Mouse (Mus musculus): ENCODE results near the gene Gm10638. TPM values are rescaled to one million over a fixed set of nuclear protein-coding genes. Genes with fewer than 3 reads are reported as not detected.

Gene Gm10638
- polyA plus RNA-seq, 1 experiment from 2014 or later, result 5.0 TPM

Other genes with a start within 250 kb of the Gm10638 start
- gene Abcc12, start 165.0 kb upstream of the Gm10638 start, polyA plus RNA-seq (2015; fragmentation: Nextera tagmentation; extraction: Ambion mirVana), result 0.13 and 0.15 TPM in 2 replicates
- 58.8 and 61.7 TPM in 2 replicates for gene Lonp2, start 121.7 kb upstream of the Gm10638 start, polyA plus RNA-seq (2015; fragmentation: Nextera tagmentation; extraction: Ambion mirVana)
- 55.7 and 58.5 TPM in 2 replicates for gene Siah1a, start 235 bp downstream of the Gm10638 start, polyA plus RNA-seq (2015; fragmentation: Nextera tagmentation; extraction: Ambion mirVana)
- 10.9 and 11.1 TPM in 2 replicates for gene N4bp1, start 139.6 kb downstream of the Gm10638 start, polyA plus RNA-seq (2015; fragmentation: Nextera tagmentation; extraction: Ambion mirVana)